Mouse (Mus musculus): ENCODE data around the gene Krtap19-5. TPM values are rescaled to one million over a fixed set of nuclear protein-coding genes. Genes with fewer than 3 reads are reported as not detected.

The Krtap19-5 gene
- not detected for total RNA-seq (2021)
- long read RNA-seq, experiment 1: 0 reads
- long read RNA-seq, experiment 2: 0 reads

DNA sequence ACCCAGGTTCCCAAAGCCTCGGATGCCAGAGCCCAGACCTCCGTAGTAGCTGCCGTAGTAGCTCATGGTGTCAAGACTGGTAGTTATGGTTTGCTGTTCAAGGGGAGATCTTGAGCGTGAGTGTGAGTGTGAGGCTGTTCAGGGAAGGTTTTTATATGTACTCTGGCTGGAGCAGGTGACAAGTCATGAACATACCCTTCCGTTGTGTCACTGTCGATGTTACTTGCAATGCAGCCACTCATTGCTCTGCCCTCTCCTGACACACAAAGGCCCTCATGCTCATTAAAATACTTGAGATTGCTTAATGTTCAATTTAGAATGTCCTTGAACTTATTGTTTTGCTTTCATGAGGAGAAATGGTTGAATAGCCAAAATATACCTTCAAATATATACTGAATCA is at the start of gene Krtap19-5:
Gene Krtap19-5, minus strand, starts transcription at position 101 of the 400 bp plus-strand sequence.
- DNase-seq (ENCODE audit: low spot score in 2 of 2): no peak

DNA sequence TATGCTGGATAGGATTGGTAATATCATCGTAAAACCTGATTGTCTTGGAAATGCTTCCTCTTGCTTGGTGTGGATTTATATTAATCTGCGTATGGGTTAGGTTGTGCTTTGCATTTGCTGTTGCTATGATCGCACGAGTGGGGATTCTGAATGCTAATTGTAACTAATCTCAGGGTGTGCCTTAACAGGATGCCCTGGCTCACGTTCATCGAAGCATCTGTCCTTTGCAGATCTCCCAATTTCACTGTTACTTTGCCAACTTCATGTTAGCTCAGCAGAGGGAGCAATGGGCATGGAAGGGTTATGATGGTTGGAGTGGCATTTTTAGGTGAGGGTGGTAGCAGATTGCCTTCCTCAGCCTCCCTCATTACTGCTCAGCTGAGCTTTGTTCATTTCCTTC is 44.8 kb upstream of the Krtap19-5 start:
- DNase-seq (ENCODE audit: low spot score in 2 of 2): no peak

DNA sequence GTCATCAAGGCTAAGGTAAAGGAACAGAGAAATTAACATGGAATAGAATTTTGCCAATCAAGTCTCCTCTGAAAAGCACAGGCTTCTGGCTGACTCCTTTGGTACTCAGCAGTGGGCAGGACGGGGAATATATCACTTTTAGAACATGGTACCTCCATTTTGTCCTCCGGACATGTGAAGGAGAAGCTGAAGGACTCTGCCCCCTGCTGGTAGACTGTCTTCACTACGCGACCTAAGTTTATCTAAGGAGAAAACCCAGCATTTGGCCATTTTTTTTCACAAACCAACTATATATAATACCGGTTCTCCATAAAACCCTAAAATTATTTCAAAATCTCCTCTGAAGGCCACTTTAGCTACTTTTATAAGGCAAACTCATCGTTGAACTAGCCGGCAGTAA is 42.0 kb upstream of the Krtap19-5 start:
- no peak for DNase-seq (ENCODE audit: low spot score in 2 of 2)

DNA sequence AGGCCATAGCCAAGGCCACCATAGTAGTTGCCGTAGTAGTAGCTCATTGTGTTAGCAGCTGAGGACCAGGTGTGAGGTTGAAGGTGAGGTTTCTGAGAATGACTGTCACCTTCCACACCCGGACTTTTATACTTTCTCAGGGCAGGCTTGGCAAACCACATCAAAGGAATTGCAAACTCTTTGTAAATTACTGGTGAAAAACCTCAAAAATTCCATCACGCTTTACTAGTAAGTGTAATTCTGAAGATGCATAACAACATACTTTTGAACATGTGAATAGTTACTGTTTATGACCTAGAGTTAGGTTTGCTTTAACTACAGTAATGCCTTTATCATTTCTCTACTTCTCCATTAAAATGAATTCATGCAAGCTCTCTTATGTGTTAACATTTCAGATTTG is 35.9 kb upstream of the Krtap19-5 start, which contains the start of gene Krtap19-9b:
Gene Krtap19-9b, minus strand, starts transcription at position 101 of the 400 bp plus-strand sequence.
- no peak for DNase-seq (ENCODE audit: low spot score in 2 of 2)

DNA sequence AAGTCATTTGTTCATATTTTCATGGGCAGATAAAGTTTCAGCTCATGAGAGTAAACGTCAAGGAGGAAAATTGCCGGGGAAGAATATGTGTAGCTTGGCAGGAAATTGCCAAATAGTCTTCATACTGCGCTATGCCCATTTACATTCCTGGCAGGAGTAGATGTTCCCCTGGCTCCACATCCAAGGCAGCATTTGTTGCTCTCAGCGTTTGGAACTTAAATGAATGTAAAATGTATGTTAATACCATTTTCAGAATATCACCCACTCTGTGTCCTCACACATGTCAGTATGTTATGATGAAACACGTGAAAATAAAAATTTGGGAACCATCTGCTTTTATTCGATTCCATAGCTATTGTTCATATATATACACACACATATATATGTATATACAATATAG is 9.4 kb downstream of the Krtap19-5 start:
- no peak for DNase-seq (ENCODE audit: low spot score in 2 of 2)

DNA sequence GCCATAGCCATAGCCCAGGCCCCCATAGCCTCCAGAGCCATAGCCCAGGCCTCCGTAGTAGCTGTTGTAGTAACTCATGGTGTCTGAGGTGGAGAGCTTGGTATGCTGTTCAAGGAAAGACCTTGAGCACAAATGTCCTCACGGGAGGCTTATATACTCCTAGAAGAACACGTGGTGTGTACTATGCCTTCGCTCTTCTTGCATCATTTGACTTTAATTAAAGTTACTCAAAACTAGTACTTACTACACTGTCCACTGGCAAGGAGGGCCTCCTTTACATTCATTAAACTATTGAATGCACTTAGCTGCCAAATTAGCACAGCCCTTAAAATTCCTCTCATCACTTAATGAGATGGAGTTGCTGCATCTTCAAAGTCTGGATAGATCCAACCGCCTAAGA is 11.3 kb downstream of the Krtap19-5 start, which contains the start of gene Krtap19-4:
Gene Krtap19-4, minus strand, starts transcription at position 101 of the 400 bp plus-strand sequence.
- DNase-seq (ENCODE audit: low spot score in 2 of 2): no peak

GRCm38 (mm10) chr16:88877938-88878337 is 18.3 kb downstream of the Krtap19-5 start, which contains the start of gene Krtap19-3:
TSS of gene Krtap19-3 (minus strand) at chr16:88878038.
- DNase-seq (ENCODE audit: low spot score in 2 of 2): no peak

DNA sequence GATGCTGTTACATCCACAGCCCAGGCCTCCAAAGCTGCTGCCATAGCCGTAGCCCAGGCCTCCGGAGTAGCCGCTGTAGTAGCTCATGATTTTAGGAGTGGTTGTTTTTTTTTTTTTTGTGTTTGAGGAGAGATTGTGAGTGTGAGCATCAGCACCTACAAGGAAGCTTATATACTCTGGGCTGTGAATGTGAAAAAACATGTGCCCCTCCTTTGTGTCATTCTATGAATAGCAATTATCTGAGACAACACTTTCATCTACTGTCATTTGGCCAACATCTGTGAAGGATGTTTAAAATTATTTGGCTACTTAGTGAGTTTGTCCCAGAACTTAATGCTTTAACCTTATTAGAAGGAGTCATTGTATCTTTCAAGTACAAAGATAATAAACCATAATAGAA is 22.1 kb downstream of the Krtap19-5 start, which contains the start of gene Krtap19-2:
Gene Krtap19-2, minus strand, starts transcription at position 101 of the 400 bp plus-strand sequence.
- no peak for DNase-seq (ENCODE audit: low spot score in 2 of 2)

- DNase-seq (ENCODE audit: low spot score in 2 of 2): no peak
Measured at GRCm38 (mm10) chr16:88869311-88869710, 26.9 kb downstream of the Krtap19-5 start, which contains the start of gene Krtap19-1. TSS of gene Krtap19-1 (minus strand) at chr16:88869411.

GRCm38 (mm10) chr16:88864887-88865407 is 31.3 kb downstream of the Krtap19-5 start:
- DNase-seq (ENCODE audit: low spot score in 2 of 2): no peak

DNA sequence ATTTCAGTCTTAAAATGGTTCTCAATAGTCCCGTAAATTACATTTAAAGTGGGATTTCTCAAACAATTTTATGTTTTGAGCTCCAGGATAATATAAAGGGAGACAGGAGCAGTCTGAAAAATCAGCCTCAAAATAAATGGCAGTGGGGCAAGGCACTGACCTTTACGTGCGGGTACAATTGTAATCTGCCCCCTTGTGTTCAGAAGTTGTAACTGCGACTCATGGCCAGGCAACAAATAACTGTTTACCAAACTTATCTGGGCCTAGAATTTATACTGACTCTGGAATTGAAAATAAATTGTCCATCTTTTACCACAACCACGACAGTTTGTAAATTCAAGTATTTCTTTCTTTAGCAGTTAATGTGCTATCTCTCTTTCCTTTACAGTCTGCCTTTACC is 44.8 kb downstream of the Krtap19-5 start:
- no peak for DNase-seq (ENCODE audit: low spot score in 2 of 2)

GRCm38 (mm10) chr16:88848558-88848957 is 47.7 kb downstream of the Krtap19-5 start:
- DNase-seq (ENCODE audit: low spot score in 2 of 2): no peak

DNA sequence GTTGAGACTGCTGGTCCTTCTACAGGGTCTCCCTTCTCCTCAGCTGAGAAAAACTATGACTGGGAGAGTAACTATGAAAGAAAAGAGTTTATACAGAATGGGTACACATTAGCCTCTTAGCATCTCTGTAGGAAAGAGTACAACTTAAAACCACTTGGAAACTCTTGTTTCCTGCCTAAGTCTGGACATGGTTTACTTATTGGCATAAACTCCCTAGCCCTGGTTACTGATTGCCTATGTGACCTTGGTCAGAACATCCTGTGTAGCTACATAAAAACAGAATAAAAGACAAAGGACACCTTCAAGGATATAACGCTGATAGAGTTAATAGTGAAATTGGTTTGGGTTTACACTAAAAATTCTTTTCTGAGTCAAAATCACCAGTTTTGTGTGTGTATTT is 48.9 kb downstream of the Krtap19-5 start:
- no peak for DNase-seq (ENCODE audit: low spot score in 2 of 2)

Other genes starting within 250 kb of the Krtap19-5 start
- gene Krtap26-1, start 248.7 kb downstream of the Krtap19-5 start, total RNA-seq (2021): not detected
- not detected for gene Krtap27-1, start 224.8 kb downstream of the Krtap19-5 start, total RNA-seq (2021)
- gene 2310061N02Rik, start 188.5 kb downstream of the Krtap19-5 start, total RNA-seq (2021): not detected
- gene Krtap13-1, start 167.6 kb downstream of the Krtap19-5 start, total RNA-seq (2021): not detected
- gene Krtap13, start 144.8 kb downstream of the Krtap19-5 start, total RNA-seq (2021): not detected
- not detected for gene 2310034C09Rik, start 137.6 kb downstream of the Krtap19-5 start, total RNA-seq (2021)
- gene 2310057N15Rik, start 122.3 kb downstream of the Krtap19-5 start, total RNA-seq (2021): not detected
- gene Gm5965, start 118.6 kb downstream of the Krtap19-5 start, total RNA-seq (2021): not detected
- not detected for gene Gm20741, start 84.2 kb downstream of the Krtap19-5 start, total RNA-seq (2021)
- gene Krtap15, start 76.2 kb downstream of the Krtap19-5 start, total RNA-seq (2021): not detected
- not detected for gene Krtap14, start 70.3 kb downstream of the Krtap19-5 start, total RNA-seq (2021)
- gene Krtap19-1, start 27.0 kb downstream of the Krtap19-5 start, total RNA-seq (2021): not detected
- gene Krtap19-2, start 22.2 kb downstream of the Krtap19-5 start, total RNA-seq (2021): not detected
- gene Krtap19-3, start 18.4 kb downstream of the Krtap19-5 start, total RNA-seq (2021): not detected
- not detected for gene Krtap19-4, start 11.4 kb downstream of the Krtap19-5 start, total RNA-seq (2021)
- not detected for gene Krtap19-9b, start 35.8 kb upstream of the Krtap19-5 start, total RNA-seq (2021)
- gene Krtap16-3, start 66.4 kb upstream of the Krtap19-5 start, total RNA-seq (2021): not detected
- not detected for gene Krtap22-2, start 114.3 kb upstream of the Krtap19-5 start, total RNA-seq (2021)
- gene Gm10229, start 118.8 kb upstream of the Krtap19-5 start, total RNA-seq (2021): not detected
- gene Krtap6-1, start 135.2 kb upstream of the Krtap19-5 start, total RNA-seq (2021): not detected
- gene Gm10228, start 145.0 kb upstream of the Krtap19-5 start, total RNA-seq (2021): not detected
- not detected for gene Krtap6-5, start 151.4 kb upstream of the Krtap19-5 start, total RNA-seq (2021)
- not detected for gene 1110025L11Rik, start 167.5 kb upstream of the Krtap19-5 start, total RNA-seq (2021)
- not detected for gene Krtap6-3, start 187.6 kb upstream of the Krtap19-5 start, total RNA-seq (2021)
- not detected for gene Gm6358, start 244.4 kb upstream of the Krtap19-5 start, total RNA-seq (2021)